Mouse (Mus musculus): ENCODE measurements around the gene Acsbg2. TPM values are rescaled to one million over a fixed set of nuclear protein-coding genes. Genes with fewer than 3 reads are reported as not detected.

Acsbg2 gene
- polyA plus RNA-seq, 1 experiment from 2014 or later: not detected

GRCm38 (mm10) chr17:56802065-56802464, 72.2 kb downstream of the Acsbg2 start:
- no peaks in the 10 kb centered on the region for H3K27me3 ChIP-seq (replicated peaks; ENCODE audit: control insufficient read depth, insufficient read depth, low read length)
- no peak overlapping the region for H3K4me3 ChIP-seq (replicated peaks; ENCODE audit: low read length)
- ATAC-seq: peak; percentile 52
- no peak overlapping the region for H3K27ac ChIP-seq (ENCODE audit: low read length)
- no peak overlapping the region for H3K9ac ChIP-seq (replicated peaks; ENCODE audit: low read depth, low read length)
- H3K9me3 ChIP-seq (ENCODE audit: control insufficient read depth, low read length): no peaks in the 10 kb centered on the region
- WGBS: 54% methylated on average over 8 of the region's 8 CpGs
- H3K4me2 ChIP-seq (ENCODE audit: low read length): no peak overlapping the region
- H3K36me3 ChIP-seq (ENCODE audit: control insufficient read depth, insufficient read depth): no peaks in the 10 kb centered on the region
- H3K4me1 ChIP-seq (replicated peaks; ENCODE audit: control insufficient read depth, insufficient read depth, low read length): peaks cover 4% of the 10 kb centered on the region

DNA sequence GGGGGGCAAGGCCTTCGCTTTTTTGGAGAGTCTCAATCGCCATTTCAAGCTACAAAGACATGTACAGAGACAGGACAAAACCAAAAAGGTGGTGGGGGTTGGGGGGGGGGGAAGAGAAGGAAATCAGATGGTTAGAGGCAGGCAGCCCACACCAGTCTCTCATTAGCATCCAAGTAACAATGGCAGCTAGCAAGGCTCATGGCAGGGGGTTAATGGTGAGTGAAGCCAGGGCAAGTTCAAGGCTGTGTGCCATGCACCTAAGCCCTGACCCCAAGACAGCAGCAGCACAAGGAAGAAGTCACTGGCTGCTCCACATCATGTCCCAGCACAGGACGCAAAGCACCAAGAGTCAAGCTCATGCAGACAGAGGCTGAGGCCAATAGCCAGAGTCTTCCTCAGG, 75.0 kb downstream of the Acsbg2 start:
- no peak overlapping the region for H3K9ac ChIP-seq (replicated peaks; ENCODE audit: low read depth, low read length)
- 69% methylated on average over 3 of the region's 3 CpGs for WGBS
- no peak overlapping the region for H3K4me3 ChIP-seq (replicated peaks; ENCODE audit: low read length)
- no peaks in the 10 kb centered on the region for H3K9me3 ChIP-seq (ENCODE audit: control insufficient read depth, low read length)
- no peak for ATAC-seq
- no peak overlapping the region for H3K27ac ChIP-seq (ENCODE audit: low read length)
- no peaks in the 10 kb centered on the region for H3K36me3 ChIP-seq (ENCODE audit: control insufficient read depth, insufficient read depth)
- no peaks in the 10 kb centered on the region for H3K27me3 ChIP-seq (replicated peaks; ENCODE audit: control insufficient read depth, insufficient read depth, low read length)
- no peak overlapping the region for H3K4me2 ChIP-seq (ENCODE audit: low read length)
- peaks cover 4% of the 10 kb centered on the region for H3K4me1 ChIP-seq (replicated peaks; ENCODE audit: control insufficient read depth, insufficient read depth, low read length)

DNA sequence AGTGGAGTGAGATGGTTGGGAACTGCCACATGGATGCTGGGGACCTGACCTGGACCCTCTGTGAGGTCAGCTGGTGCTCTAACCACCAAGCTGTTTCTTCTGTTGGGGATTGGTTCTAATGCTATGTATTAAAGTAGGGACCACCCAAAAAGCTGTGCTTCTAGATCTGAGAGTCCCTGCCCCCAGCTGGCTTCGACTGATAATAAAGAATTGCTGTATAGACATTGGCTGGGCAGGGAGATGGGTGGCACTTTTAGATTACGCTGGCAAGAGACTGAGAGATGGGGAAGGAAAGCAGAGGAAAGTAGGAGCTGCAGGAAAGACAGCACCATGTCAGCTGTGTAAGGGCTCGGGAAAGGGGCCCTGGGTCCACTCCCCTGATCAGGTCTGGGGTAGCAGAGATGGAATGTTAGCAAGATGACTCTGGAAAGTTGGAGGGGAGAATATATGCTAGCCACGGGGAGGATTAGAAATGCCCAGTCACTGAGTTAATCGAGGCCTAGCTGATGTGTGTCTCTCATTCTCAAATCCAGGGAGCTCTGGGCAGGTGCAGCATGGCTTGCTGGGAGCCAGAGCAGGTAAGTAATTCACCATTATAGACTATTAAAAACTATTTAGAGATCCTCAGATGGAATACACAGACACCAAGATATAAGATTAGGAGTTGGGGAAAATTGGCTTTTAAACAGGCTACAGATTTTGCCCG, 80.5 kb downstream of the Acsbg2 start:
- 56% methylated on average over 6 of the region's 6 CpGs for WGBS
- H3K27ac ChIP-seq (ENCODE audit: low read length): no peak overlapping the region
- no peaks in the 10 kb centered on the region for H3K27me3 ChIP-seq (replicated peaks; ENCODE audit: control insufficient read depth, insufficient read depth, low read length)
- H3K4me2 ChIP-seq (ENCODE audit: low read length): no peak overlapping the region
- H3K36me3 ChIP-seq (ENCODE audit: control insufficient read depth, insufficient read depth): no peaks in the 10 kb centered on the region
- no peak overlapping the region for H3K4me3 ChIP-seq (replicated peaks; ENCODE audit: low read length)
- ATAC-seq: no peak
- H3K9me3 ChIP-seq (ENCODE audit: control insufficient read depth, low read length): no peaks in the 10 kb centered on the region
- H3K9ac ChIP-seq (replicated peaks; ENCODE audit: low read depth, low read length): no peak overlapping the region
- no peaks in the 10 kb centered on the region for H3K4me1 ChIP-seq (replicated peaks; ENCODE audit: control insufficient read depth, insufficient read depth, low read length)

Other genes starting within 250 kb of the Acsbg2 start
- 48.2 and 48.6 TPM in 2 replicates for gene Lonp1, start 247.6 kb downstream of the Acsbg2 start, polyA plus RNA-seq (2015; fragmentation: Nextera tagmentation; extraction: Ambion mirVana)
- 1.0 and 1.5 TPM in 2 replicates for gene Catsperd, start 246.3 kb downstream of the Acsbg2 start, polyA plus RNA-seq (2015; fragmentation: Nextera tagmentation; extraction: Ambion mirVana)
- gene Ranbp3, start 201.2 kb downstream of the Acsbg2 start, polyA plus RNA-seq (2015; fragmentation: Nextera tagmentation; extraction: Ambion mirVana): 114 and 120 TPM in 2 replicates
- 377 and 426 TPM in 2 replicates for gene Ndufa11, start 156.7 kb downstream of the Acsbg2 start, polyA plus RNA-seq (2015; fragmentation: Nextera tagmentation; extraction: Ambion mirVana)
- 20.6 and 21.8 TPM in 2 replicates for gene Vmac, start 156.4 kb downstream of the Acsbg2 start, polyA plus RNA-seq (2015; fragmentation: Nextera tagmentation; extraction: Ambion mirVana)
- 0.73 and 0.84 TPM in 2 replicates for gene Nrtn, start 116.9 kb downstream of the Acsbg2 start, polyA plus RNA-seq (2015; fragmentation: Nextera tagmentation; extraction: Ambion mirVana)
- gene Dus3l, start 109.7 kb downstream of the Acsbg2 start, polyA plus RNA-seq (2015; fragmentation: Nextera tagmentation; extraction: Ambion mirVana): 73.5 and 90.4 TPM in 2 replicates
- 0.96 and 1.0 TPM in 2 replicates for gene Prr22, start 104.2 kb downstream of the Acsbg2 start, polyA plus RNA-seq (2015; fragmentation: Nextera tagmentation; extraction: Ambion mirVana)
- 3.7 and 4.2 TPM in 2 replicates for gene Rfx2, start 43.4 kb downstream of the Acsbg2 start, polyA plus RNA-seq (2015; fragmentation: Nextera tagmentation; extraction: Ambion mirVana)
- 0.50 and 0.65 TPM in 2 replicates for gene 1700061G19Rik, start 1.0 kb upstream of the Acsbg2 start, polyA plus RNA-seq (2015; fragmentation: Nextera tagmentation; extraction: Ambion mirVana)
- gene Mllt1, start 61.0 kb upstream of the Acsbg2 start, polyA plus RNA-seq (2015; fragmentation: Nextera tagmentation; extraction: Ambion mirVana): 86.1 and 86.7 TPM in 2 replicates
- gene Acer1, start 107.7 kb upstream of the Acsbg2 start, polyA plus RNA-seq (2015; fragmentation: Nextera tagmentation; extraction: Ambion mirVana): not detected in 2 replicates
- gene Clpp, start 115.9 kb upstream of the Acsbg2 start, polyA plus RNA-seq (2015; fragmentation: Nextera tagmentation; extraction: Ambion mirVana): 153 and 178 TPM in 2 replicates
- gene Alkbh7, start 122.9 kb upstream of the Acsbg2 start, polyA plus RNA-seq (2015; fragmentation: Nextera tagmentation; extraction: Ambion mirVana): 40.1 and 45.8 TPM in 2 replicates
- 0.60 and 1.0 TPM in 2 replicates for gene Pspn, start 125.6 kb upstream of the Acsbg2 start, polyA plus RNA-seq (2015; fragmentation: Nextera tagmentation; extraction: Ambion mirVana)
- gene Gtf2f1, start 136.8 kb upstream of the Acsbg2 start, polyA plus RNA-seq (2015; fragmentation: Nextera tagmentation; extraction: Ambion mirVana): 84.3 and 90.1 TPM in 2 replicates
- 0.47 and 0.83 TPM in 2 replicates for gene Gm17949, start 137.0 kb upstream of the Acsbg2 start, polyA plus RNA-seq (2015; fragmentation: Nextera tagmentation; extraction: Ambion mirVana)
- 29.6 and 30.8 TPM in 2 replicates for gene Khsrp, start 157.1 kb upstream of the Acsbg2 start, polyA plus RNA-seq (2015; fragmentation: Nextera tagmentation; extraction: Ambion mirVana)
- not detected in 2 replicates for gene Slc25a41, start 167.2 kb upstream of the Acsbg2 start, polyA plus RNA-seq (2015; fragmentation: Nextera tagmentation; extraction: Ambion mirVana)
- 1.5 and 2.1 TPM in 2 replicates for gene Crb3, start 184.7 kb upstream of the Acsbg2 start, polyA plus RNA-seq (2015; fragmentation: Nextera tagmentation; extraction: Ambion mirVana)
- gene Slc25a23, start 185.4 kb upstream of the Acsbg2 start, polyA plus RNA-seq (2015; fragmentation: Nextera tagmentation; extraction: Ambion mirVana): 27.8 and 33.4 TPM in 2 replicates
- 2.4 and 4.2 TPM in 2 replicates for gene Dennd1c, start 204.1 kb upstream of the Acsbg2 start, polyA plus RNA-seq (2015; fragmentation: Nextera tagmentation; extraction: Ambion mirVana)
- gene Tubb4a, start 213.3 kb upstream of the Acsbg2 start, polyA plus RNA-seq (2015; fragmentation: Nextera tagmentation; extraction: Ambion mirVana): 285 and 318 TPM in 2 replicates
- 9.8 and 10.1 TPM in 2 replicates for gene Tnfsf9, start 230.9 kb upstream of the Acsbg2 start, polyA plus RNA-seq (2015; fragmentation: Nextera tagmentation; extraction: Ambion mirVana)

Measured in forebrain, embryonic 16.5 days (tissue).